Mouse (Mus musculus) common myeloid progenitor, adult 5-6 weeks (primary cell): Measurements from ENCODE around the gene Pik3r3. TPM values are rescaled to one million over a fixed set of nuclear protein-coding genes. Genes with fewer than 3 reads are reported as not detected.
"Not testable (repeated sequence)": the region's sequence is repeated elsewhere in the genome, so short reads cannot be mapped to it uniquely, and the experiment has no call there.

ENCODE experiments used
- ATAC-seq: replicated peaks from 2 replicates; pipeline ENCODE4 v1.8.0; 2016; ENCODE audit warnings: low read depth, mild to moderate bottlenecking, moderate TSS enrichment, inconsistent platforms; ENCODE audit not compliant: poor library complexity, severe bottlenecking
- total RNA-seq: library from RNA; stranded (forward); fragments of 200-1000, 187-1606 nt; gene quantifications from 2 replicates; pipeline ENCODE4 v1.2.3, GENCODE M21; 2017

Pik3r3 gene
- total RNA-seq, 1 experiment from 2014 or later = 0.14 TPM

- ATAC-seq = not testable (repeated sequence)
Measured at GRCm38 (mm10) chr4:116217661-116218060, 3.8 kb upstream of the Pik3r3 start.

- no peak for ATAC-seq
Measured at GRCm38 (mm10) chr4:116219056-116219455, 2.4 kb upstream of the Pik3r3 start.

- no peak for ATAC-seq
Measured at GRCm38 (mm10) chr4:116220071-116220650, 1.3 kb upstream of the Pik3r3 start.

GRCm38 (mm10) chr4:116220780-116221139 lies 658 bp upstream of the Pik3r3 start:
- ATAC-seq = no peak

GRCm38 (mm10) chr4:116221996-116222842 lies 801 bp downstream of the Pik3r3 start:
- ATAC-seq = no peak

GRCm38 (mm10) chr4:116222843-116223119 lies 1.4 kb downstream of the Pik3r3 start:
- ATAC-seq = no peak

GRCm38 (mm10) chr4:116243377-116243776 lies 22.0 kb downstream of the Pik3r3 start:
- no peak for ATAC-seq

- no peak for ATAC-seq
Measured at GRCm38 (mm10) chr4:116244240-116244639, 22.8 kb downstream of the Pik3r3 start.

- ATAC-seq = peak; percentile 60; the same call in 1 of the 2 replicates
Measured at GRCm38 (mm10) chr4:116245926-116246325, 24.5 kb downstream of the Pik3r3 start.

GRCm38 (mm10) chr4:116249986-116250385 lies 28.6 kb downstream of the Pik3r3 start:
- ATAC-seq = no peak

GRCm38 (mm10) chr4:116268220-116268619 lies 46.8 kb downstream of the Pik3r3 start:
- ATAC-seq = no peak

GRCm38 (mm10) chr4:116282211-116282610 lies 60.8 kb downstream of the Pik3r3 start:
- no peak for ATAC-seq

GRCm38 (mm10) chr4:116291561-116291960 lies 70.1 kb downstream of the Pik3r3 start:
- ATAC-seq = no peak

GRCm38 (mm10) chr4:116293296-116293695 lies 71.9 kb downstream of the Pik3r3 start:
- ATAC-seq = no peak

GRCm38 (mm10) chr4:116300878-116301355 lies 79.5 kb downstream of the Pik3r3 start:
- peak; percentile 97 for ATAC-seq

- ATAC-seq = no peak
Measured at GRCm38 (mm10) chr4:116304551-116304950, 83.1 kb downstream of the Pik3r3 start.

GRCm38 (mm10) chr4:116317575-116317974 lies 96.2 kb downstream of the Pik3r3 start:
- no peak for ATAC-seq

- no peak for ATAC-seq
Measured at GRCm38 (mm10) chr4:116322127-116322526, 100.7 kb downstream of the Pik3r3 start.

GRCm38 (mm10) chr4:116329256-116329655 lies 107.8 kb downstream of the Pik3r3 start:
- ATAC-seq = no peak

GRCm38 (mm10) chr4:116336294-116336693 lies 114.9 kb downstream of the Pik3r3 start:
- no peak for ATAC-seq

- peak; percentile 82 for ATAC-seq
Measured at GRCm38 (mm10) chr4:116342119-116342518, 120.7 kb downstream of the Pik3r3 start.

- no peak for ATAC-seq
Measured at GRCm38 (mm10) chr4:116352496-116352895, 131.1 kb downstream of the Pik3r3 start.
